Mouse (Mus musculus) neural tube, embryonic 15.5 days (tissue): ENCODE results near the gene Lrp3. TPM values are rescaled to one million over a fixed set of nuclear protein-coding genes. Genes with fewer than 3 reads are reported as not detected.
A peak's percentile ranks its signal among the peaks of the same experiment; 100 is the strongest.
"Not testable (repeated sequence)": the region's sequence is repeated elsewhere in the genome, so short reads cannot be mapped to it uniquely, and the experiment has no call there.

Experiments used
- ATAC-seq: fragments of 200-750 bp; cut with Nextera tagmentation; 2 replicates; pipeline ENCODE4 v1.8.0; 2017; ENCODE audit warnings: mild to moderate bottlenecking, moderate TSS enrichment, moderate library complexity; ENCODE audit not compliant: low FRiP score
- H3K27ac ChIP-seq: fragments of 300-500 bp; sonication (generic); replicated peaks from 2 replicates; pipeline ENCODE4 v1.5.1; 2015; ENCODE audit warnings: mild to moderate bottlenecking, inconsistent platforms
- H3K27me3 ChIP-seq: fragments of 300-500 bp; sonication (generic); replicated peaks from 2 replicates; pipeline ENCODE4 v1.6.1; 2015; ENCODE audit warnings: inconsistent platforms
- H3K36me3 ChIP-seq: fragments of 300-500 bp; sonication (generic); 2 replicates; pipeline ENCODE4 v1.6.1; 2015; ENCODE audit warnings: inconsistent platforms
- H3K4me1 ChIP-seq: fragments of 300-500 bp; sonication (generic); 2 replicates; pipeline ENCODE4 v1.6.1; 2015; ENCODE audit warnings: inconsistent platforms
- H3K4me2 ChIP-seq: fragments of 300-500 bp; sonication (generic); 2 replicates; pipeline ENCODE4 v1.6.1; 2015; ENCODE audit warnings: inconsistent platforms, mild to moderate bottlenecking, moderate library complexity
- H3K4me3 ChIP-seq: fragments of 300-500 bp; sonication (generic); replicated peaks from 2 replicates; pipeline ENCODE4 v1.5.1; 2015; ENCODE audit warnings: mild to moderate bottlenecking, inconsistent platforms
- H3K9ac ChIP-seq: fragments of 300-500 bp; sonication (generic); replicated peaks from 2 replicates; pipeline ENCODE4 v1.6.1; 2015; ENCODE audit warnings: mild to moderate bottlenecking, inconsistent platforms
- H3K9me3 ChIP-seq: fragments of 300-500 bp; sonication (generic); replicated peaks from 2 replicates; pipeline ENCODE4 v1.6.1; 2016; ENCODE audit warnings: inconsistent platforms
- WGBS: fragments of 180-500 bp; shearing (Covaris S2); methylation state at CpG from one replicate; pipeline ENCODE4 v1.1.7; 2015; ENCODE audit warnings: mixed read lengths; 5-methylcytosine and 5-hydroxymethylcytosine counted together
- polyA plus RNA-seq: library from polyadenylated mRNA; unstranded; fragments of >200 nt; fragmentation: Nextera tagmentation; extraction: Ambion mirVana; gene quantifications from 2 replicates; pipeline ENCODE4 v1.2.1, GENCODE M21; 2015

Gene Lrp3
- polyA plus RNA-seq, result 22.7 and 28.2 TPM in 2 replicates

DNA sequence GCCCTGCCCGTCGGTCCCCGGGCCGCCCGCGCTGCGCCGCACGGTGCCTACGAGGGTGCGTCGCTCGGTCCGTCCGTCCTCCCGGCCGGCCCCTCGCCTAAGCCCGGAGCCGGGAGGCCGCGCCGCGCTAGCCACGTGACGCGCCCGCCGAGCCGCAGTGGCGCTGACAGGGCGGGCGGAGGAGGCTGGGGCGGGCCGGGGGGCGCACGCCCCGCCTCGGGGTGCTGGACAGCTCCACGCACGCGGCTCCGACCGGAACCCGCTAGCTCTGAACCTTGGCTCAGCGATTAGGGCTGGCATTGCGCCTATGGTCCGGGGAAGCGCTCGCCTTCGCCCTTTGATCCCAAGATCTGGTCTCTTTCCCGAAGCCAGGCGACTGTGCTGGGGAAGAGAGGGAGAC, at the start of gene Lrp3:
Gene Lrp3, minus strand, starts transcription at position 274 of the 400 bp plus-strand sequence.
- H3K4me2 ChIP-seq, result peak within 1 kb of the TSS; percentile 78
- peak within 1 kb of the TSS; percentile 82 for H3K4me3 ChIP-seq
- no peaks in the 10 kb centered on the region for H3K27me3 ChIP-seq
- under 1% methylated on average over 50 of the region's 53 CpGs for WGBS
- H3K4me1 ChIP-seq, result peaks cover 30% of the 10 kb centered on the region
- peak within 1 kb of the TSS; percentile 95 for H3K9ac ChIP-seq
- ATAC-seq, result peak; percentile 94
- H3K27ac ChIP-seq, result peak within 1 kb of the TSS; percentile 89
- H3K9me3 ChIP-seq, result no peaks in the 10 kb centered on the region
- H3K36me3 ChIP-seq, result peaks cover 27% of the 10 kb centered on the region

DNA sequence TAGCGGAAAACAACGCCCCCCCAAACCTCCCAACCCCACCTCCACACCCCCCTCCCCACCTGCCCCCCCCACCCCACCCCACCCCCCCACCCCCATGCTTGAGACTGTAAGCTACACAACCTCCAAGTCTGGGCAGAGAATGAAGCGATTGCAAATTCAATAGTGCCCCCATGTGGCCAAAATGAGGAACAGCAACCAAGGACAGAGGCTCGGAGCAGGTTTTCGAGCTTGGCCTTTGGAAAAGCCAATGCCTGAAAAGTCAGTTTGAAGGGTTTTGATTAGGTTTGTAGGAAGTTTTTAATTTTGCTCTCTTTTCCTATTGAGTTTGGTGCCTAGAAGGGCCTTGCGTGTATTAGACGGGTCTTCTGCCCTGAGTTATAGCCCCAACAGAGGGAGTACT, 49.4 kb upstream of the Lrp3 start:
- no peaks in the 10 kb centered on the region for H3K36me3 ChIP-seq
- no peaks in the 10 kb centered on the region for H3K9me3 ChIP-seq
- H3K4me1 ChIP-seq, result peaks cover 7% of the 10 kb centered on the region; the same call in 1 of the 2 replicates
- no peaks in the 10 kb centered on the region for H3K27me3 ChIP-seq
- no peak overlapping the region for H3K4me2 ChIP-seq
- no peak overlapping the region for H3K9ac ChIP-seq
- WGBS, result 15% methylated on average over 7 of the region's 7 CpGs
- H3K4me3 ChIP-seq, result no peak overlapping the region
- ATAC-seq, result no peak
- no peak overlapping the region for H3K27ac ChIP-seq

DNA sequence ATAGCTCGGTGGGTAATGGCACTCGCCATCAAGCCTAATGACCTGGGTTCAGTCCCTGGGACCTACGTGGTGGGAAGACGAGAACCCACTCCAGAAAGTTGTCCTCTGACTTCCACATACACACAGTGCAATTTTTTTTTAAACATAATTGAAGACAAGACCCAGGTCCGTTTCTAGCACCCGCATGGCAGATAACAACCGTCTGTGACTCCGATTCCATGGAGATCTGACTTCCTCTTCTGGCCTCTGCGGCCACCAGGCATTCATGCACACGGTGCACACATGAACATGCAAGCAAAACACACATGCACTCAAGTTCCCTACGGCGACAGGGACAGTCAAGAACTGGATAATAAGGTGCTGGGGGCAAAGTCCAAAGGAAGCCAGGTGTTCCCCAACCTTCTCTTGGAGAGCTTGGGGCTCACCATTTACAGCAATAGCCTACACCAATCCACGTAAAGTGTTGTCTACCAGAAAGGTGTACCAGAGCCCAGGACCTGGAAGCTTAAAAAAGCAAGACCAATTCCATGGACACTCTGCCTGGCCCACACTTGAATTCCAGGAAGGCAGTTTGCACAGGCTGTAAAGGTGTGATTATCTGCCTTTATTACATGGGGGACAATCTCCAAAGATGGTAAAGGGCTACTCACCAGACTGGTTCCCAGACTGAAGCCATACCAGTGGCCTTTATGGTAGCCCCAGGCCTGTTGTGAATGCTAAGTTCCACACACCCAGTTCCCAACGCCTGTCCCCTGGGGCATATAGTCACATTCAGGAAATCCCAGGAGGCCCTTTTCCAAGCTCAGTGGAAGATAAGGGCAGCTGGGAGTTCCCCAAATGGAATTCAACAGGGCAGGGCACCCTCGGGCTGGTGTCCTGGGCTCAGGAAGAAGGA, 48.5 kb upstream of the Lrp3 start:
- Histone ChIP-seq H3K4me1 (no peaks in the 10 kb centered on the region), H3K36me3 (no peaks in the 10 kb centered on the region)
- WGBS, result 82% methylated on average over 15 of the region's 15 CpGs

GRCm38 (mm10) chr7:35259384-35259783, 44.1 kb upstream of the Lrp3 start:
- Histone ChIP-seq H3K27me3 (no peaks in the 10 kb centered on the region), H3K27ac (no peak overlapping the region), H3K36me3 (no peaks in the 10 kb centered on the region)

More for the DNA sequence above, 48.5 kb upstream of the Lrp3 start:
- Histone ChIP-seq H3K27me3 (no peaks in the 10 kb centered on the region), H3K4me3 (no peak overlapping the region), H3K4me2 (no peak overlapping the region), H3K27ac (no peak overlapping the region), H3K9ac (no peak overlapping the region), H3K9me3 (no peaks in the 10 kb centered on the region)
- ATAC-seq, result no peak

DNA sequence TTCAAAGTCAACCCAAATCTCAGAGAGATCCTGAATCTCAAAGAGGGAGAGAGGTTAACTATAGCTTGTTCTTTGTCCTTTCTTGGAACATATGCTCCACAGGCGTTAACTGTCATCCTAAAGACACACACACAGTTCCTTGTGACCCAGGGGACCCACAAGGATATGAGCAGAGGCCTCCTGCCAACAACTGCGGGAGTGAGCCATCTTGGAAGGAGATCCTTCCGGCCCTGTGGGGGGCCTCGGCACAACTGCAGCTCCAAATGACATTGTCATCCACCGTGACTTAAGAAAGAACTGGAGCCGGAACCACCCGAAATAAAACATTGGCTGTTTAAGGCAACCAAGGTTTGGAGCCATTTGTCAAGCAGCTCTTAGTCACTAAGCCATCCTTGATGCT, 43.0 kb upstream of the Lrp3 start:
- no peak overlapping the region for H3K9ac ChIP-seq
- H3K27ac ChIP-seq, result no peak overlapping the region
- no peaks in the 10 kb centered on the region for H3K27me3 ChIP-seq
- ATAC-seq, result no peak
- no peak overlapping the region for H3K4me3 ChIP-seq
- no peaks in the 10 kb centered on the region for H3K36me3 ChIP-seq
- H3K4me1 ChIP-seq, result no peaks in the 10 kb centered on the region
- no peak overlapping the region for H3K4me2 ChIP-seq
- WGBS, result 42% methylated on average over 7 of the region's 7 CpGs
- no peaks in the 10 kb centered on the region for H3K9me3 ChIP-seq

More at GRCm38 (mm10) chr7:35259384-35259783, 44.1 kb upstream of the Lrp3 start:
- H3K4me2 ChIP-seq, result no peak overlapping the region
- no peaks in the 10 kb centered on the region for H3K9me3 ChIP-seq
- H3K4me3 ChIP-seq, result no peak overlapping the region
- ATAC-seq, result no peak
- H3K4me1 ChIP-seq, result no peaks in the 10 kb centered on the region
- WGBS, result 86% methylated on average over 8 of the region's 8 CpGs
- no peak overlapping the region for H3K9ac ChIP-seq

GRCm38 (mm10) chr7:35252041-35252558, 36.8 kb upstream of the Lrp3 start:
- H3K9ac ChIP-seq, result peak overlapping the region; percentile 20; the same call in 1 of the 2 replicates
- 2% methylated on average over 12 of the region's 13 CpGs for WGBS
- 0 out of 2 replicates have a peak overlapping the region, but pooled peaks have one; percentile 41 for H3K27ac ChIP-seq

DNA sequence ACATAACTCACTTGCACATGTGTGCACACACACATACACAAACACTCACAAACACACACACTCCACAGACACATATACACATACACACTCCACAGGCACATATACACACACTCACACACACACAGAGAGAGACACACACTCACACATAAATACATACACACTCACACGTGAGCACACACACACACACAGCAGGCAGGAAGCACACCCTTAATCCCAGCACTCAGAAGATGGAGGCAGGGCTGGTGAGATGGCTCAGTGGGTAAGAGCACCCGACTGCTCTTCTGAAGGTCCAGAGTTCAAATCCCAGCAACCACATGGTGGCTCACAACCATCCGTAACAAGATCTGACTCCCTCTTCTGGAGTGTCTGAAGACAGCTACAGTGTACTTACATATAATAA, 22.6 kb upstream of the Lrp3 start:
- not testable (repeated sequence) for H3K27ac ChIP-seq, H3K9ac ChIP-seq, ATAC-seq, H3K9me3 ChIP-seq, H3K27me3 ChIP-seq, H3K4me3 ChIP-seq, H3K36me3 ChIP-seq, H3K4me2 ChIP-seq
- peaks cover 21% of the 10 kb centered on the region for H3K4me1 ChIP-seq
- 74% methylated on average over 2 of the region's 3 CpGs for WGBS

More at GRCm38 (mm10) chr7:35252041-35252558, 36.8 kb upstream of the Lrp3 start:
- ATAC-seq, result peak; percentile 81
- Histone ChIP-seq H3K4me3 (peak overlapping the region; percentile 26), H3K4me1 (peaks cover 6% of the 10 kb centered on the region), H3K27me3 (no peaks in the 10 kb centered on the region), H3K36me3 (no peaks in the 10 kb centered on the region), H3K9me3 (no peaks in the 10 kb centered on the region), H3K4me2 (peak overlapping the region; percentile 54)

- 16% methylated on average over 9 of the region's 9 CpGs for WGBS
- Histone ChIP-seq H3K36me3 (no peaks in the 10 kb centered on the region), H3K9me3 (no peaks in the 10 kb centered on the region), H3K27me3 (no peaks in the 10 kb centered on the region), H3K4me3 (peak overlapping the region; percentile 65), H3K4me1 (peaks cover 23% of the 10 kb centered on the region), H3K4me2 (peak overlapping the region; percentile 55), H3K9ac (peak overlapping the region; percentile 42), H3K27ac (peak overlapping the region; percentile 78)
- peak; percentile 79 for ATAC-seq
These were observed 20.0 kb upstream of the Lrp3 start for GRCm38 (mm10) chr7:35235308-35235707.

GRCm38 (mm10) chr7:35234361-35235245, 19.3 kb upstream of the Lrp3 start:
- Histone ChIP-seq H3K27ac (peak overlapping the region; percentile 94), H3K36me3 (no peaks in the 10 kb centered on the region), H3K4me3 (peak overlapping the region; percentile 65), H3K4me2 (peak overlapping the region; percentile 58), H3K4me1 (peaks cover 23% of the 10 kb centered on the region), H3K9ac (peak overlapping the region; percentile 58), H3K9me3 (no peaks in the 10 kb centered on the region), H3K27me3 (no peaks in the 10 kb centered on the region)
- peak; percentile 95 for ATAC-seq
- WGBS, result under 1% methylated on average over 45 of the region's 45 CpGs

- no peaks in the 10 kb centered on the region for H3K9me3 ChIP-seq
- no peak for ATAC-seq
- peak overlapping the region; percentile 65 for H3K4me3 ChIP-seq
- 44% methylated on average over 12 of the region's 12 CpGs for WGBS
- peaks cover 23% of the 10 kb centered on the region for H3K4me1 ChIP-seq
- H3K9ac ChIP-seq, result peak overlapping the region; percentile 55
- no peaks in the 10 kb centered on the region for H3K27me3 ChIP-seq
- H3K4me2 ChIP-seq, result peak overlapping the region; percentile 58
- peak overlapping the region; percentile 94 for H3K27ac ChIP-seq
- no peaks in the 10 kb centered on the region for H3K36me3 ChIP-seq
These were observed 18.6 kb upstream of the Lrp3 start for GRCm38 (mm10) chr7:35233861-35234260.

DNA sequence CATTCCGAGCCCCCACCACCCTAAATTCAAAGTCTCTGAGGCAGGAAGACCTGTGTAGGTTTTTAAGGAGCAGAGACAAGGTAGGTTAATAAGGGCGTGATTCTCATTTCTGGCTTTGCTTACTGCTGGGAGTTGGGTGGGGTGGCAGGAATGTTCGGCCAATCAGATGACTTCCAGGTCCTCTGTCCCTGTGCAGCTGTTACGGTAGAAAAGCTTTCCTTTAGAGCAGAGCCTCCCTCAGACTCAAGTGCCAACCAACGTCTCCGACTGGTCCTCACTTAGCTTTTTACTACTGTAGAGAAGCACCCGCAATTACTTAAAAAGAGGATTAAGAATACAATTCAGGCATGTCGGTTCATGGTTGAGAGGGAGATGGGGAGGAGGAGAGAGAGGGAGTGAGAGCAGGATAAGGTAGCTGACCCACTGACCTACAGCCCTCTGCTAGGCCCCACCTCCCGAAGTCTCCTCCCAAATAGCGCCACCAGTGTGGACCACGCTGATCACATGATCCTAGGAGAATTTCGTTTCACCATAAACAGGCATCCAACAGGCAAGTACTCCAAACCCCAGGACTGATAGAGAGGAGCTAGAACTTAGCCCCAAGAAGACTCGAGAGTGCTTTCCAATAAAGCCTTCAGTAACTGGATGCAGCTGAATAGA, 17.6 kb upstream of the Lrp3 start:
- H3K4me3 ChIP-seq, result no peak overlapping the region
- H3K9ac ChIP-seq, result no peak overlapping the region
- H3K4me1 ChIP-seq, result peaks cover 23% of the 10 kb centered on the region
- no peak for ATAC-seq
- no peaks in the 10 kb centered on the region for H3K36me3 ChIP-seq
- H3K27me3 ChIP-seq, result no peaks in the 10 kb centered on the region
- no peaks in the 10 kb centered on the region for H3K9me3 ChIP-seq
- no peak overlapping the region for H3K27ac ChIP-seq
- H3K4me2 ChIP-seq, result no peak overlapping the region
- WGBS, result 37% methylated on average over 13 of the region's 13 CpGs
